Mouse (Mus musculus): ENCODE measurements around the gene Rab4a.

DNA sequence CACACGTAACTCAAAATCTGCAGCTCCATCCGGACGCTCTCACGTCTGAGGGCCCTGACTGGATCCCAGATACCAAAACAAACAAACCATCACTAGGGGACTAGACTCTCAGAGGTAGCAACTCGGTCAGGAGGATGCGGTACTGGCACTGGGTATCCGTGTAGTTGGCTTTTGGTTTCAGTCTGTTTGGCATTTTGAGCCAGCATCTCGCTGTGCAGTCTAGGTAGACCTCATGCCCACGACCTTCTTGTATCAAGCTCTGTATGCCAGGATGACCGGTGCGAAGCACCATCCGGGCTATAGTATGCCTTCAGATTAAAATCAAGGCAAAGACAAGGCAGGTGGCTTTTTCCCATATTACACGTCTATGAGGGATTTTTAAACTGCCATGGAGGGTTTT lies 21.7 kb downstream of the Rab4a start:
- TF ChIP-seq CTCF (IDR thresholded peaks at IDR 0.05; ENCODE audit: insufficient read depth, low read depth, low read length) = no peak
- no peak for TF ChIP-seq POLR2A (IDR thresholded peaks at IDR 0.05; ENCODE audit: insufficient read depth, low read depth, low read length)

Measured in olfactory bulb, adult 2 months (tissue).